Mouse (Mus musculus) midbrain, embryonic 11.5 days (tissue): ENCODE results near the gene Taar8b. TPM values are rescaled to one million over a fixed set of nuclear protein-coding genes. Genes with fewer than 3 reads are reported as not detected.
"Not testable (repeated sequence)": the region's sequence is repeated elsewhere in the genome, so short reads cannot be mapped to it uniquely, and the experiment has no call there.

ENCODE experiments used
- ATAC-seq: fragments of 200-750 bp; cut with Nextera tagmentation; 2 replicates; pipeline ENCODE4 v1.8.0; 2017; ENCODE audit warnings: moderate TSS enrichment, moderate library complexity; ENCODE audit not compliant: low FRiP score
- DNase-seq: peaks from one replicate; pipeline ENCODE4 v3.0.0; 2015; ENCODE audit warnings: low spot score; ENCODE audit errors: missing footprints
- H3K27ac ChIP-seq: fragments of 300-500 bp; sonication (generic); 2 replicates; pipeline ENCODE4 v1.5.1; 2014; ENCODE audit warnings: low read depth, low read length
- H3K27me3 ChIP-seq: fragments of 300-500 bp; sonication (generic); 2 replicates; pipeline ENCODE4 v1.6.1; 2014; ENCODE audit warnings: mild to moderate bottlenecking, low read length, moderate library complexity, mixed read lengths; ENCODE audit not compliant: control insufficient read depth, insufficient read depth
- H3K36me3 ChIP-seq: fragments of 300-500 bp; sonication (generic); 2 replicates; pipeline ENCODE4 v1.6.1; 2014; ENCODE audit warnings: mild to moderate bottlenecking, low read length, moderate library complexity, mixed read lengths; ENCODE audit not compliant: control insufficient read depth, insufficient read depth
- H3K4me1 ChIP-seq: fragments of 300-500 bp; sonication (generic); 2 replicates; pipeline ENCODE4 v1.6.1; 2014; ENCODE audit warnings: low read length; ENCODE audit not compliant: control insufficient read depth, insufficient read depth
- H3K4me2 ChIP-seq: fragments of 300-500 bp; sonication (generic); 2 replicates; pipeline ENCODE4 v1.6.1; 2014; ENCODE audit warnings: mild to moderate bottlenecking, moderate library complexity
- H3K4me3 ChIP-seq: fragments of 300-500 bp; sonication (generic); 2 replicates; pipeline ENCODE4 v1.5.1; 2014; ENCODE audit warnings: low read depth, low read length
- H3K9ac ChIP-seq: fragments of 300-500 bp; sonication (generic); 2 replicates; pipeline ENCODE4 v1.6.1; 2014; ENCODE audit warnings: low read length
- H3K9me3 ChIP-seq: fragments of 300-500 bp; sonication (generic); 2 replicates; pipeline ENCODE4 v1.6.1; 2016; ENCODE audit warnings: low read length; ENCODE audit not compliant: control insufficient read depth
- WGBS: fragments of 180-500 bp; shearing (Covaris S2); extraction: QIAGEN DNeasy Blood & Tissue Kit; methylation state at CpG from one replicate; pipeline ENCODE4 v1.1.7; 2014; 5-methylcytosine and 5-hydroxymethylcytosine counted together
- polyA plus RNA-seq: library from polyadenylated mRNA; unstranded; fragments of >200 nt; fragmentation: Nextera tagmentation; extraction: Ambion mirVana; gene quantifications from 2 replicates; pipeline ENCODE4 v1.2.1, GENCODE M21; 2014

The Taar8b gene
- polyA plus RNA-seq, 1 experiment from 2014 or later = not detected

DNA sequence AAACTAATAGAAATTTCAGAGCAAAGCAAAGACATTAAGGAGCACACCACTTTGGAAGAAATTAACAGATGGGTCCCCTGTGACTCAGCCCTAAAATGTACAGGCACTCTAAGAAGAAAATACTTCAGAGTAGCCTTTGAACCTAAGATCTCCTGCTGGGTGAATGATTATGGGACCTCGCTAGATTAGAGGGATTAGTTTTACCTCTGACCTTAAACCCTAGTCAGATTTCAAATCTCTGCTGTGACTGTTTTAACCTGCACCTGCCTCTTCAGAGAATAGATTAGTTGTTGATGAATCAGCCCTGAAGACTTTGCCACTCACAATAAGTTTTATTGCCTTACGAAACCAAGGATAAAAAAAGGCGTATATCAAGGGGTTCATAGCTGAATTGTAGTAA, 16.1 kb upstream of the Taar8b start:
- WGBS = 61% methylated on average over 3 of the region's 3 CpGs
- ATAC-seq = no peak
- no peak for DNase-seq
- Histone ChIP-seq H3K4me3 (no peak overlapping the region), H3K9me3 (no peaks in the 10 kb centered on the region), H3K27ac (no peak overlapping the region), H3K9ac (no peak overlapping the region), H3K4me2 (no peak overlapping the region), H3K27me3 (no peaks in the 10 kb centered on the region), H3K4me1 (no peaks in the 10 kb centered on the region), H3K36me3 (no peaks in the 10 kb centered on the region)

DNA sequence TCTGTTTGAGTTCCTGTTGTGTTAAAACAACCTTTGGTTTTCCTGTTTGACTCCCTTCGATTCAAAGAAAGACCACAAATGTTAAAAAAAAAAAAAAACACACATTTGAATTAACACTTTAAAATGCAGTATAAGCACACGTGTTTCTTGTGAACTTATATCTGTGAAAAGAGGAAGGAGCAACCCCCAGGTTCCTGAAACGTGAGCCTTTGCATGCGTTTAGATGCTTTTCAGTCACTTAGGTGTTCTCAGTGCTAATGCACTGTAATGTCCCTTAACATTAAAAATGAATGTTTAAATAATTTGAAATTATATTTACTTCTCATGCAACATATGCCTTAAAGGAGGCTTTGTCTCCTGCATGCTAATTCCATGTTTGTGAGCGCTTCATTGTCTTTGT, 15.7 kb upstream of the Taar8b start:
- Histone ChIP-seq H3K9me3 (no peaks in the 10 kb centered on the region), H3K4me2 (no peak overlapping the region), H3K27ac (no peak overlapping the region), H3K27me3 (no peaks in the 10 kb centered on the region), H3K4me3 (no peak overlapping the region), H3K9ac (no peak overlapping the region), H3K36me3 (no peaks in the 10 kb centered on the region), H3K4me1 (no peaks in the 10 kb centered on the region)
- DNase-seq = no peak
- 66% methylated on average over 5 of the region's 5 CpGs for WGBS
- no peak for ATAC-seq

DNA sequence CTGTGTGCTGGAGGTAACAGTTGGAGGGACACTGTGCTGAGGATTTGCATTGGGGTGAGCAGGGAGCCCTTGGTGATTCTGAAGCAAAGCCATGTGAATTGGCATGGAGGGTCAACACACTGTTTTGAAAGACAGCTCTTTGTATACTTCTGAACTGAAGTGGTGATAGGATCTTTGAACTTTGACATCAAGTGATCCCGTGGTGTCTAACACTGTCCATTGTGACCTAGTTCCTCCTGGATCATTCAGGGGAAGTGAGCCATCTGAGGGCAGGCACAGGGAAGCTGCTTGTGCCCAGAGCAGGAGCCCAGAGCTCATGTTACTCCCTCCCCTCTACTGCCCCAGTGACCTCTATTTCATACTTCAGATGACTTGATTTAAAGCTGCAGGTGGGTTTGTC, 11.2 kb upstream of the Taar8b start:
- not testable (repeated sequence) for H3K4me3 ChIP-seq, H3K9ac ChIP-seq, H3K4me2 ChIP-seq, H3K36me3 ChIP-seq, DNase-seq, ATAC-seq, H3K27ac ChIP-seq, H3K27me3 ChIP-seq, H3K9me3 ChIP-seq, H3K4me1 ChIP-seq
- 56% methylated on average over 1 of the region's 1 CpGs for WGBS

DNA sequence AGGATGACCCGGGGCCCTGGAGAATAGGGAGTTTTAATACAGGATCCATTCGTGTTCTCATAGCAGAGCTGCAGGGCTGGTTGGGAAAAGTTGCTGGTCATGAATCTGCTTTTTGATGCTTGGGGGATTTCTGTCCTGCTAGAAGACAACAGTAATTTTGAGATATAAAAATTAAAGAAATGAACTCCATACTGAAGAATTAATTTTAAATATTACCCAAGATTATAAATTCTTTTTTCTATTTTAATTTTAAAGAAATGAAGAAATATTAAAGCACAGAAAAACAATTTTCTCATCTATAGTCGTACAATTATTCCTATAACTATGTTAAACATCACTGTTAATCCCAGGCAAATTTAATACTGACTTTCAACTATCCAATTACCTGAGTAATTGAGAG, 9.7 kb upstream of the Taar8b start, which contains the start of gene Taar8c:
Taar8c (minus strand) TSS at position 101 of the 400 bp plus-strand sequence.
- H3K27me3 ChIP-seq, H3K36me3 ChIP-seq, H3K9me3 ChIP-seq, H3K27ac ChIP-seq, H3K4me1 ChIP-seq, H3K9ac ChIP-seq, H3K4me3 ChIP-seq, H3K4me2 ChIP-seq, ATAC-seq, DNase-seq: not testable (repeated sequence)
- 80% methylated on average over 1 of the region's 3 CpGs for WGBS

DNA sequence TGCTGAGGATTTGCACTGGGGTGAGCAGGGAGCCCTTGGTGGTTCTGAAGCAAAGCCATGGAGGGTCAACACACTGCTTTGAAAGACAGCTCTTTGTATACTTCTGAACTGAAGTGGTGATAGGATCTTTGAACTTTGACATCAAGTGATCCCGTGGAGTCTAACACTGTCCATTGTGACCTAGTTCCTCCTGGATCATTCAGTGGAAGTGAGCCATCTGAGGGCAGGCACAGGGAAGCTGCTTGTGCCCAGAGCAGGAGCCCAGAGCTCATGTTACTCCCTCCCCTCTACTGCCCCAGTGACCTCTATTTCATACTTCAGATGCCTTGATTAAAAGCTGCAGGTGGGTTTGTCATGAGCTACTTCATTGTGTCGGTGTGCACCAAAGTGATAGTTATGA, 4.9 kb upstream of the Taar8b start:
- not testable (repeated sequence) for H3K4me1 ChIP-seq, DNase-seq, H3K27me3 ChIP-seq, ATAC-seq, H3K9ac ChIP-seq, H3K4me3 ChIP-seq, H3K4me2 ChIP-seq, H3K27ac ChIP-seq, H3K36me3 ChIP-seq, H3K9me3 ChIP-seq
- 75% methylated on average over 2 of the region's 2 CpGs for WGBS

DNA sequence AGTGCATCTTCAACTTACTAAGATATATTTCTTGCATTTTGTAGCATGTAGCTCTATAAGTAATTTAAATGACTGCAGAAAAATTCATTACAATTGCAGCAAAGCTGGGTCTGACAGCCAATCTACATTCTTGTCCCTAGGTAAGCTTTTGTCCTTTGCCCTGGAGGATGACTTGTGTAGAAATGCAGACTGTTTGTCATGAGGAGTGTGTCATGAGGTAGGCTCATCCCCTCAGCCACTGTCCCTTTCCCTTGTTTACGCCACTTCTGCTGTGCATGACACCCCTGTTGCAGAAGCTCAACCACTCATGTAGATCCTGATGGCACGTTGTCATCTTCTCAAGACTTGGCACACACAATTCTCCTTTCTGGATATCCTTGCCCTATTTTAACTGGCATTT, 4.9 kb downstream of the Taar8b start:
- DNase-seq = no peak
- Histone ChIP-seq H3K4me2 (no peak overlapping the region), H3K9ac (no peak overlapping the region), H3K27ac (no peak overlapping the region), H3K27me3 (no peaks in the 10 kb centered on the region), H3K9me3 (no peaks in the 10 kb centered on the region), H3K4me3 (no peak overlapping the region), H3K36me3 (no peaks in the 10 kb centered on the region), H3K4me1 (no peaks in the 10 kb centered on the region)
- WGBS = 79% methylated on average over 2 of the region's 2 CpGs
- ATAC-seq = no peak

DNA sequence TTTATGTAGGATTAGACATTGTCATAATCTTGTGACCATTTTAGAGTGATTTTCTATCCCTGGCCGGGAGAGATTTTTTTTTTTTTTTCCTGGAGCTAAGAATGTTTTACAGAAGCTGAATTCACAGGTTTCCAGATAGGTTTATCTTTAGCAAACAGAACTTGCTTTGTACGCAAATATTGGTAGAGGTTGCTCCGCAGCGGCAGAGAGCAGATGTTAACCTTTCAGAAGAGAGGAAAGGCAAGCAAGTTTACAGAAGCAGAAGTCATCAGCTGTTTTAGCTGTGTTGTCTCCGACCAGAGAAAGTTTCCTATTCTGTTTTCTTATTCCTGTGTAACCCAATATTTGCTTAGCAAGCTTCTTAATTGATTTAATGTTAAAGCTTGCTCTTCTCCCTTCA, 5.5 kb downstream of the Taar8b start:
- Histone ChIP-seq H3K4me3 (no peak overlapping the region), H3K4me2 (no peak overlapping the region), H3K27ac (no peak overlapping the region), H3K4me1 (no peaks in the 10 kb centered on the region), H3K27me3 (no peaks in the 10 kb centered on the region), H3K9me3 (no peaks in the 10 kb centered on the region), H3K9ac (no peak overlapping the region), H3K36me3 (no peaks in the 10 kb centered on the region)
- ATAC-seq (no peak), DNase-seq (no peak)
- WGBS = 79% methylated on average over 5 of the region's 5 CpGs

DNA sequence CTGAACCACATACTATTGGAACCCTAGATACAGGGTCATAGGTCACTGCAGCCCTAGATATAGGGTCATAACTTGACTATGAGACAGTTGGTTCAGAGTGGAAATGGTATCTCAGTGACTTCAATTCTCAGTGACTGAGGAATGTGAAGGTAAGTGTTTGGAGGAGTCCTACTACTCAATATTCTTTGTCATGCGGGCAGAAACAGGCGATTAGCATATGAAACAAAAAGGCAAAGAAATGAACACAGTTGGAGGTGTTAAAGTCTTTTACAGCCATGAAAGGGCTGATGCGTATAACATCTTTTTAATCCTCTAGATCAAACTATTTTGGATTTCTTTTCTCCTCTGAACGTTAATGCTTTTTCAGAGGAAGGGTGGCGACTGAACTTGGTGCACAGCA, 6.2 kb downstream of the Taar8b start:
- Histone ChIP-seq H3K36me3 (no peaks in the 10 kb centered on the region), H3K27ac (no peak overlapping the region), H3K9me3 (no peaks in the 10 kb centered on the region), H3K4me1 (no peaks in the 10 kb centered on the region), H3K4me2 (no peak overlapping the region), H3K27me3 (no peaks in the 10 kb centered on the region), H3K9ac (no peak overlapping the region), H3K4me3 (no peak overlapping the region)
- ATAC-seq (no peak), DNase-seq (no peak)
- WGBS = 54% methylated on average over 5 of the region's 5 CpGs

DNA sequence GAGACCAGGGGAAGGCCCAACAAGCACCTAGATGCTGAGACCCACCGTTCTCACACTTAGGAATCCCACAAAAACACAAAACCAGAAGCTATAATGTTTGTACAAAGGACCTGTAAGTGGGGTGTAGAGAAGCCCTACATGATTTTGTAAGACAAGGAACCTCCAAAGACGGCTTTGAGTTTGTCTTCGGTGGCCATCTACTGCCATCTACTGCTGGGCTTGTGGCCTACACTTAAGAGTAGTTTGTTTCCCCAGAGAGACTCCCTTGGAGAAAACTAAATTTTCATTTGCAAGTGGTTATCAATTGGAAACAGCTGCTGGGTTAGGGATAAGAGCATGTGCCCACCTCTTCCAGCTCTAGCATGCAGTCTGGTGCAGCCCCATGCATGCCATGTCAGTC, 11.9 kb downstream of the Taar8b start:
- Histone ChIP-seq H3K9ac (no peak overlapping the region), H3K27ac (no peak overlapping the region), H3K27me3 (no peaks in the 10 kb centered on the region), H3K4me2 (no peak overlapping the region), H3K4me1 (no peaks in the 10 kb centered on the region), H3K9me3 (no peaks in the 10 kb centered on the region), H3K4me3 (no peak overlapping the region), H3K36me3 (no peaks in the 10 kb centered on the region)
- 52% methylated on average over 3 of the region's 3 CpGs for whole genome bisulfite sequencing
- 0 out of 2 replicates have a peak, but pooled peaks have one; percentile 14 for ATAC-seq
- DNase-seq = no peak

DNA sequence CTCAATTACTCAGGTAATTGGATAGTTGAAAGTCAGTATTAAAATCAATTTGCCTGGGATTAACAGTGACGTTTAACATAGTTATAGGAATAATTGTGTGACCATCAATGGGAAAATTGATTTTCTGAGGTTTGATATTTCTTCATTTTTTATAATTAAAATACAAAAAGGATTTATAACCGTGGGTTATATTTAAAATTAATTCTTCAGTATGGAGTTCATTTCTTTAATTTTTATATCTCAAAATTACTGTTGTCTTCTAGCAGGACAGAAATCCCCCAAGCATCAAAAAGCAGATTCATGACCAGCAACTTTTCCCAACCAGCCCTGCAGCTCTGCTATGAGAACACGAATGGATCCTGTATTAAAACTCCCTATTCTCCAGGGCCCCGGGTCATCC, 15.9 kb downstream of the Taar8b start, which contains the start of gene Taar8a:
Taar8a (plus strand) TSS at position 301 of the 400 bp plus-strand sequence.
- not testable (repeated sequence) for ATAC-seq, H3K27me3 ChIP-seq, H3K4me1 ChIP-seq, DNase-seq, H3K27ac ChIP-seq, H3K9ac ChIP-seq, H3K9me3 ChIP-seq, H3K36me3 ChIP-seq, H3K4me2 ChIP-seq, H3K4me3 ChIP-seq
- WGBS = 84% methylated on average over 2 of the region's 4 CpGs
